Mouse (Mus musculus) spleen, adult 2 months (tissue): Measurements from ENCODE around the gene Crnn. TPM values are rescaled to one million over a fixed set of nuclear protein-coding genes. Genes with fewer than 3 reads are reported as not detected.

Experiments
- DNase-seq, 2 experiments: peaks; one replicate each; pipeline versions ENCODE4 v3.0.0 to v3.0.0-alpha.2; 2012 to 2021; ENCODE audit warnings: low spot score in 2 of 2, low read depth in 1 of 2
- H3K27ac ChIP-seq: fragments of 200-500 bp; 2 replicates; pipeline ENCODE4 v1.5.1; 2012; ENCODE audit warnings: low read length, inconsistent platforms; ENCODE audit not compliant: insufficient read depth
- H3K27me3 ChIP-seq: fragments of 200-500 bp; 2 replicates; pipeline ENCODE4 v1.6.1; 2012; ENCODE audit warnings: mild to moderate bottlenecking, moderate library complexity, low read length, inconsistent platforms; ENCODE audit not compliant: control insufficient read depth, insufficient read depth
- H3K36me3 ChIP-seq: fragments of 200-500 bp; 2 replicates; pipeline ENCODE4 v1.6.1; 2012; ENCODE audit warnings: mild to moderate bottlenecking, low read length, inconsistent platforms; ENCODE audit not compliant: control insufficient read depth, insufficient read depth
- H3K4me1 ChIP-seq: fragments of 200-500 bp; 2 replicates; pipeline ENCODE4 v1.6.1; 2011; ENCODE audit warnings: inconsistent platforms; ENCODE audit not compliant: control insufficient read depth, insufficient read depth, insufficient read length
- H3K4me3 ChIP-seq: fragments of 200-500 bp; 2 replicates; pipeline ENCODE4 v1.5.1; 2011; ENCODE audit warnings: mild to moderate bottlenecking, inconsistent platforms; ENCODE audit not compliant: insufficient read depth, insufficient read length; ENCODE audit errors: extremely low read depth
- CTCF ChIP-seq: fragments of 200-500 bp; IDR thresholded peaks from 2 replicates; pipeline ENCODE4 v1.5.1; 2011; ENCODE audit warnings: mild to moderate bottlenecking, inconsistent platforms; ENCODE audit not compliant: insufficient read depth, insufficient read length, insufficient replicate concordance; ENCODE audit errors: extremely low read depth
- POLR2A ChIP-seq: fragments of 200-500 bp; IDR thresholded peaks from 2 replicates; pipeline ENCODE4 v1.6.1; 2011; ENCODE audit warnings: low read depth, low read length, inconsistent platforms
- WGBS: fragments of 180-500 bp; shearing (Covaris S2); methylation state at CpG from one replicate; pipeline ENCODE4 v1.1.7; 2018; 5-methylcytosine and 5-hydroxymethylcytosine counted together
- polyA plus RNA-seq: library from polyadenylated mRNA; depleted of rRNA; stranded (reverse); fragments of >200 nt; gene quantifications from 2 replicates; pipeline ENCODE4 v1.2.3, GENCODE M21; 2012; rRNA removed

The Crnn gene
- not detected in 2 replicates for polyA plus RNA-seq

DNA sequence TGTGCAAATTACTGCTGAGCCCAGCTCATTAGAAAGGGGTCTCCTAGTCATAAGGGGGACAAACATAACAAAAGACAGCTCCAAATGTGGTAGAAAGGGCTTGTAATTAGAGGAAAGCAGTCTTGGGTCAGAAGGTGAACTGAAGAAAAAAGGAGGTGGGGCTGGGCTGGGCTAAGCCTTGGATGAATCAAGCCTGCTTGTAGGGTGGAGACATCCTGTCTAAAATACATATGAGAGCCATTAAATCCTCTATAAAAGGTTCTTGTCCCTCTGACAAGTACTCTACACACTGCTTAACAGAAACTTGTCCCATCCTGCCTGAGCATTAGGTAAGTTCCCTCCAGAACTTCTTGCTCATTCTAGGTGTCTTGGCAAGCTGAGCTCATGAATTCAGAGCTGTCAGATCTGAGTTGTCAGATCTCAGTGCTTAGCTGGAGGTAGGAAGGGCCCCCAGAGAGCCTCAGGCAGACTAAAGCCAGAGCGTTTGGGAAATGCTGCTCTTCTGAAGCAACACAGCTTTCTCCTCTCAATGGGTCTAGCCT, at the start of gene Crnn:
Crnn (plus strand) TSS at position 278 of the 542 bp plus-strand sequence.
- H3K27ac ChIP-seq = no peak within 1 kb of the TSS
- DNase-seq = no peak
- 86% methylated on average over 1 of the region's 1 CpGs for WGBS

DNA sequence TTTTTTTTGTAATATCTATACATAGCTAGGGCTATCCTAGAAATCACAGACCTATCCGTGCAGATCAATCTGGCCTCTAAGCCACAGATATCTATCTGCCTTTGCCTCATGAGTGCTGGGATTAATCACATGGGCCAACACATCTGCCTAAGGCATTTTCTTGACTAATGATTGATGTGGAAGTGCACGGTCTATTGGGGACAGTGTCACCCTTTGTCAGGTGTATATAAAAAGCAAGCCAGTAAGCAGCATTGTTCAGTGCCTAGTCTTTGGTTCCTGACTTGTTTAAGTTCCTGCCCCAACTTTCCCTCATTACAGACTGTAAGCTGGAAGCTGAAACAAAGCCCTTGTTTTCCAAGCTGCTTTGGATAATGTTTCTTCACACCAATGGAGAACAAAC, 48.1 kb upstream of the Crnn start:
- no peak for DNase-seq
- no peaks in the 10 kb centered on the region for H3K36me3 ChIP-seq
- no peaks in the 10 kb centered on the region for H3K27me3 ChIP-seq
- TF ChIP-seq POLR2A (no peak), CTCF (no peak)
- H3K27ac ChIP-seq = no peak overlapping the region
- WGBS = 84% methylated on average over 2 of the region's 2 CpGs
- H3K4me1 ChIP-seq = no peaks in the 10 kb centered on the region
- no peak overlapping the region for H3K4me3 ChIP-seq

More for the DNA sequence above, at the start of gene Crnn:
- H3K27me3 ChIP-seq = no peaks in the 10 kb centered on the region
- no peaks in the 10 kb centered on the region for H3K36me3 ChIP-seq
- H3K4me3 ChIP-seq = no peak within 1 kb of the TSS
- no peak for TF ChIP-seq POLR2A
- no peak for TF ChIP-seq CTCF
- no peaks in the 10 kb centered on the region for H3K4me1 ChIP-seq

DNA sequence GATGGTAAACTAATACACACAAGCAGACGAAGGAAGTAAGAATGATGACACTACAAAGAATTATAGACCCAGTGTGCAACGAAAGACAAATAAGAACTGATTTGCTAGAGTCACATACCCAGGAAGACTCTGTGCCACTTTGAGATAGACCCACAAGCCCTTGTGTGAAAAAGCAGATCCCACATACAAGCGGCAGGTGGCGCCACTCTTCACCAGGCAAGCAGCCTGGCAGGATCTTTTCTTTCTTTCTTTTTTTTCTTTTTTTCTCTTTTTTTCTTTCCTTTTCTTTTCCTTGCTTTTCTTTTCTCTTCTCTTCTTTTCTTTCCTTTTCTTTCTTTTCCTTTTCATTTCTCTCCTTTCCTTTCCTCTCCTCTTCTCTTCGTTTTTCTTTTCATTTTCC, 32.9 kb upstream of the Crnn start:
- TF ChIP-seq POLR2A (no peak), CTCF (no peak)
- no peak for DNase-seq
- H3K27me3 ChIP-seq = no peaks in the 10 kb centered on the region

DNA sequence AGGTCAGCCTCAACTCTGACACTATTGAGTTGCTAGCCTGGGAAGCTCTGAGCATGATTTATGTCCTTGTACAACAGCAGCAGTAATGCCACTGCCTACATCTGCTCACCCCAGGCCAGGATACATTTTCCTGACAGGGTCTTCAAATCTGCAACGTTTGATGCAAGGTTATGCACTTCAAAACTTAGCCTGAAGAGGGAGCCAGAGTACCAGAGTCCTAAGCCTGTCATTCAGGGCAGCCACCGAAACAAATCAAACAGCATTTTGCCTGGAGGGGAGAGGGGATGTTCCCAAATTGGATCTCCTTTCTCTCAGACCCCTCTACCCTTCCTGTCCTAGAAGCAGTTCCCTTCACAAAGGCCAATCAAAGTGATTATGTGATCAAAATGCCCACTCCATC, 30.1 kb upstream of the Crnn start:
- Histone ChIP-seq H3K4me1 (no peaks in the 10 kb centered on the region), H3K36me3 (no peaks in the 10 kb centered on the region), H3K27ac (no peak overlapping the region), H3K4me3 (no peak overlapping the region), H3K27me3 (no peaks in the 10 kb centered on the region)
- 5% methylated on average over 2 of the region's 2 CpGs for WGBS
- DNase-seq = no peak
- TF ChIP-seq CTCF = no peak
- TF ChIP-seq POLR2A = no peak

More for the DNA sequence above, 32.9 kb upstream of the Crnn start:
- Histone ChIP-seq H3K36me3 (no peaks in the 10 kb centered on the region), H3K4me1 (no peaks in the 10 kb centered on the region), H3K4me3 (no peak overlapping the region), H3K27ac (no peak overlapping the region)
- WGBS = 50% methylated on average over 5 of the region's 5 CpGs

DNA sequence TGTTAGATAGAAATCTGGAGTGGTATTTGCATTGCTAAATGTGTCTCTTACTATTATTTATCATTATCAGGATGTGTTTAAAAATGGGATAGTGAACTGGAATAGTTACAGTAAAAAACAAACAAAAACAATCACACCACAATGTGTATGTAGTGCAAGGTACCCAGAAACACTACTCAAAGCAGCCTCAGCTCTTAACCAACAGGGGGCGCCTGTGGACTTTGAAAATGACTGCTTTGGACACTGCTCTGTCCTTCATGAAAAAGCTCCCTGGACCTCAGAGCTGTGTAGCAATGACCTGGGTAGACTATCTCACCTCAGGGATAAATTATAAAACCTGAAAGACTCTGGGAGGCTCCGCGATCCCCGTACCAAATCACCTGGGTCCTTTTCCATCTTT, 25.5 kb upstream of the Crnn start:
- H3K27ac ChIP-seq = no peak overlapping the region
- H3K4me3 ChIP-seq = no peak overlapping the region
- TF ChIP-seq CTCF (no peak), POLR2A (no peak)
- H3K36me3 ChIP-seq = no peaks in the 10 kb centered on the region
- H3K4me1 ChIP-seq = no peaks in the 10 kb centered on the region
- 58% methylated on average over 4 of the region's 4 CpGs for WGBS
- H3K27me3 ChIP-seq = no peaks in the 10 kb centered on the region
- DNase-seq = no peak

DNA sequence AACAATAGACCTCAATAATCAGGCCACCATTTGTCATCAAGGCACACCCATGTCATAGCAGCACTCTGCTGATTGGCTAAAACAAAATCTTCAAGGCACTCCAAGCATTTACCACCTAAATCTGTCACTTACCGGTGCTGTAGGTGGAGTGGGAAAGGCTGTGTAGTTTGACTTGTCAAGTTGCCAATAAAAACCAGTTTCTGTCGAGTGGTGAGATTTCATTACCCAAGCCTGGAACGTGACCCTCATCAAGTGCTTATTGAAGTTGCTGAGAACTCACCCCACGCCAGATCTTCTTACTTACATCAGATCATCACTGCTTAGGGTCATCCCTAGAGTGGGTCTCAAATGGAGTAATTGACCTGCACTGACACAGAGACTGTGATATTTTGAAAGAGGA, 16.5 kb upstream of the Crnn start:
- H3K27ac ChIP-seq = no peak overlapping the region
- H3K4me3 ChIP-seq = no peak overlapping the region
- no peaks in the 10 kb centered on the region for H3K4me1 ChIP-seq
- TF ChIP-seq POLR2A = no peak
- TF ChIP-seq CTCF = no peak
- DNase-seq = no peak
- H3K36me3 ChIP-seq = no peaks in the 10 kb centered on the region
- no peaks in the 10 kb centered on the region for H3K27me3 ChIP-seq
- WGBS = 41% methylated on average over 4 of the region's 4 CpGs

GRCm38 (mm10) chr3:93129076-93129475, 15.5 kb upstream of the Crnn start:
- WGBS = 66% methylated on average over 5 of the region's 5 CpGs

DNA sequence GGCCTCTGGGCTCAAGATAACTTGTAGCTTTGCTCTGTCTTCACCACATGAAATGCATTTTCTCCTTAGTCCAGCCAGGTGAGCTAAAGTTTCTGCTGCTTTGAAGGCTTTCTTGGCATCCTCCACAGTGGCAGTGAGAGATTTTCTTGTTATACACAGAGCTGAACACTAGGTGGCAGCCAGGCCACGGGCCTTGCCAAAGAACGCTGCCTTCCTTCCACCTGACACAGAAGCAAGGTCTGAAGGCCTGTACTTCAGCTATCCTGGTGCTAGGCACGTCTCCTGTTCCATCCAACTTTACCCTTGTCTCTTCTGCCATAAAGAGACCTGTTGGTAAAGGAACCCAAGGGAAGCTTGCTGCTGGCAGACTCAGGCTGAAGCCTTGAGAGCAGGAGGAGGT, 14.1 kb upstream of the Crnn start:
- Histone ChIP-seq H3K4me1 (no peaks in the 10 kb centered on the region), H3K4me3 (no peak overlapping the region), H3K27me3 (no peaks in the 10 kb centered on the region), H3K36me3 (no peaks in the 10 kb centered on the region), H3K27ac (no peak overlapping the region)
- no peak for DNase-seq
- WGBS = 8% methylated on average over 3 of the region's 3 CpGs
- TF ChIP-seq CTCF = peak; percentile 23; the same call in 1 of the 2 replicates
- no peak for TF ChIP-seq POLR2A

More at GRCm38 (mm10) chr3:93129076-93129475, 15.5 kb upstream of the Crnn start:
- H3K4me1 ChIP-seq = no peaks in the 10 kb centered on the region
- no peak overlapping the region for H3K27ac ChIP-seq
- TF ChIP-seq CTCF = no peak
- TF ChIP-seq POLR2A = no peak
- no peak for DNase-seq
- no peak overlapping the region for H3K4me3 ChIP-seq
- H3K36me3 ChIP-seq = no peaks in the 10 kb centered on the region
- no peaks in the 10 kb centered on the region for H3K27me3 ChIP-seq
